Mouse (Mus musculus) hindbrain, embryonic 16.5 days (tissue): Measurements from ENCODE around the gene Tcl1b3. TPM values are rescaled to one million over a fixed set of nuclear protein-coding genes. Genes with fewer than 3 reads are reported as not detected.
"Not testable (repeated sequence)": the region's sequence is repeated elsewhere in the genome, so short reads cannot be mapped to it uniquely, and the experiment has no call there.

Experiments used
- ATAC-seq: fragments of 200-750 bp; cut with Nextera tagmentation; 2 replicates; pipeline ENCODE4 v1.8.0; 2017; ENCODE audit warnings: moderate TSS enrichment, moderate library complexity
- H3K27ac ChIP-seq: fragments of 300-500 bp; sonication (generic); 2 replicates; pipeline ENCODE4 v1.5.1; 2014; ENCODE audit warnings: low read depth, mild to moderate bottlenecking, control low read depth, low read length, moderate library complexity
- H3K27me3 ChIP-seq: fragments of 300-500 bp; sonication (generic); replicated peaks from 2 replicates; pipeline ENCODE4 v1.6.1; 2014; ENCODE audit warnings: low read length; ENCODE audit not compliant: control insufficient read depth, insufficient read depth
- H3K36me3 ChIP-seq: fragments of 300-500 bp; sonication (generic); 2 replicates; pipeline ENCODE4 v1.6.1; 2014; ENCODE audit warnings: mild to moderate bottlenecking, low read length, moderate library complexity, mixed read lengths; ENCODE audit not compliant: control insufficient read depth, insufficient read depth
- H3K4me1 ChIP-seq: fragments of 300-500 bp; sonication (generic); 2 replicates; pipeline ENCODE4 v1.6.1; 2014; ENCODE audit warnings: low read depth, low read length; ENCODE audit not compliant: control insufficient read depth, insufficient read depth
- H3K4me2 ChIP-seq: fragments of 300-500 bp; sonication (generic); 2 replicates; pipeline ENCODE4 v1.6.1; 2014; ENCODE audit warnings: mild to moderate bottlenecking, low read length, control low read depth, moderate library complexity
- H3K4me3 ChIP-seq: fragments of 300-500 bp; sonication (generic); 2 replicates; pipeline ENCODE4 v1.5.1; 2014; ENCODE audit warnings: mild to moderate bottlenecking, low read length, control low read depth, moderate library complexity
- H3K9ac ChIP-seq: fragments of 300-500 bp; sonication (generic); 2 replicates; pipeline ENCODE4 v1.6.1; 2014; ENCODE audit warnings: low read depth, mild to moderate bottlenecking, control low read depth, low read length, moderate library complexity
- H3K9me3 ChIP-seq: fragments of 300-500 bp; sonication (generic); 2 replicates; pipeline ENCODE4 v1.6.1; 2014; ENCODE audit warnings: mild to moderate bottlenecking, low read length, moderate library complexity; ENCODE audit not compliant: control insufficient read depth
- WGBS: fragments of 180-500 bp; shearing (Covaris S2); extraction: QIAGEN DNeasy Blood & Tissue Kit; methylation state at CpG from one replicate; pipeline ENCODE4 v1.1.7; 2014; 5-methylcytosine and 5-hydroxymethylcytosine counted together
- polyA plus RNA-seq: library from polyadenylated mRNA; unstranded; fragments of >200 nt; fragmentation: Nextera tagmentation; extraction: Ambion mirVana; gene quantifications from 2 replicates; pipeline ENCODE4 v1.2.1, GENCODE M21; 2015

The Tcl1b3 gene
- polyA plus RNA-seq, 1 experiment from 2014 or later = not detected

DNA sequence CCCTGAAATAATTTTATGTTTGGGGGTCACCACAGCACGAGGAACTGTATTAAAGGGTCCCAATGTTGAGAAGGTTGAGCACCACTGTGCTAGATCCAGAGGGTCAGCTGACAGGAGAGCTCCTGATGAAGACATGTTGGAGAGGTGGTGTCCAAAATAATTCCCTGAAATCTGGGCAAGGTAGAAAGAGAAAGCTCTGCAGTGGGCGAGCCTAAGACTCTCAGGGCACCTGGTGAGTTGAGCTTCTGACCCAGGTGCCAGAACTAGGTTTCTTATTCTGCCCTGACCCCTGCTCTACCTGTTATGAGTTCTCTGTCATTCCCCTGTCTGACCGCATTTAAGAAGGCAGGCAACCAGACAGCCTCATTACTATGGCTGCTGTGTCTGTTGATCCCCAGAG, 14.8 kb upstream of the Tcl1b3 start, which contains the start of gene Tcl1b5:
Gene Tcl1b5, plus strand, starts transcription at position 301 of the 400 bp plus-strand sequence.
- H3K27ac ChIP-seq, H3K4me3 ChIP-seq, H3K9me3 ChIP-seq, H3K4me1 ChIP-seq, H3K36me3 ChIP-seq, H3K9ac ChIP-seq, H3K27me3 ChIP-seq, H3K4me2 ChIP-seq, ATAC-seq: not testable (repeated sequence)
- WGBS = 79% methylated on average over 3 of the region's 3 CpGs

DNA sequence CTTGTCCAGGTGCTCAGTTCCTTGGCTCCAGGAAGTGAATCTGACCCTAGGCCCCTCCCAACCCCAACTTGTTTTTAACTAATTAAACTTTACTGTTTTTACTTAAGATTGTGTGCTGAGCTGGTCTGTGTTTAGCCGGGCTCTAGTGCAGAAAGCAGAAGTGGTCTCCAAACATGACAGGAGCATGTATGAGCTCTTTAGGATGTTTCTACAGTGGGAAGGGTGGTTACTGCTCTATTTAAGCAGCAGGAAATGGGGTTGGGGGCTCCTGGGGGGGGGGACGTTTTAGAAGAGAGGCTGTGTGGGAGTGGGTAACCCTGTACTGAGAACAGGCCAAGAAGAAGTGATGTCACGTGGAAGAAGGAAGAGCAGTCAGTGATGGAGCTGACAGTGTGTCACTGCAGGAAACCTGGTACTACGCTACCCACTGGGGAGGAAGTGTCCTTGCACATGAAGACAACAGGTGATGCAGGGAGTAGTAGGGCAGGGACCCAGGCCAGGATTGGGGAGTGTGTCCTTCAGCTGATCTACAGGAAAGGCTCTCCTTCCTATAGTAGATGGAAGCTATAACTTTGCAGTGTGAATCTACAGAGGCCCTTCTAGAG, 9.7 kb upstream of the Tcl1b3 start:
- H3K27ac ChIP-seq, H3K4me3 ChIP-seq, H3K36me3 ChIP-seq, H3K9ac ChIP-seq, ATAC-seq, H3K27me3 ChIP-seq, H3K4me1 ChIP-seq, H3K4me2 ChIP-seq, H3K9me3 ChIP-seq: not testable (repeated sequence)
- 78% methylated on average over 4 of the region's 4 CpGs for WGBS

DNA sequence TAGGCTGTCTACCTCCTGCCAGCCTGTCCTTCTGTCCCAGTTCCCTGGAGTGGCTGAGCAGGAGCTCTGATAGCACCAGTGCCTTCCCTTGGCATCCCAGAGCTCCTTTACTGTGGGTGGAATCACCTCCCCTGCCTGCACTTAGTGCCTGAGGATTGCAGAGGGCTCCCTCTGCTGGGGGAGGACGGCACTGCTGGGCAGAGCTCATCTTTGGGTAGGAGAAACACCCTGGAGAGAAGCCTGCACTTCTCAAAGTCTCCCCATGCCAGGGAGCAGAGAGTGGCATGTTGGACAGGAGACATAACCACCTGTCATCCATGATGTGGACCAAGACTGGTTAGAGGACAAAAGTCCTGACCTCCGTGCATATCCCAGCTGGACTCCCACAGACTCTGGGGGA, 1.9 kb upstream of the Tcl1b3 start:
- H3K27me3 ChIP-seq, H3K4me1 ChIP-seq, H3K27ac ChIP-seq, H3K36me3 ChIP-seq, H3K4me2 ChIP-seq, H3K4me3 ChIP-seq, H3K9me3 ChIP-seq, ATAC-seq, H3K9ac ChIP-seq: not testable (repeated sequence)
- 46% methylated on average over 2 of the region's 2 CpGs for WGBS

DNA sequence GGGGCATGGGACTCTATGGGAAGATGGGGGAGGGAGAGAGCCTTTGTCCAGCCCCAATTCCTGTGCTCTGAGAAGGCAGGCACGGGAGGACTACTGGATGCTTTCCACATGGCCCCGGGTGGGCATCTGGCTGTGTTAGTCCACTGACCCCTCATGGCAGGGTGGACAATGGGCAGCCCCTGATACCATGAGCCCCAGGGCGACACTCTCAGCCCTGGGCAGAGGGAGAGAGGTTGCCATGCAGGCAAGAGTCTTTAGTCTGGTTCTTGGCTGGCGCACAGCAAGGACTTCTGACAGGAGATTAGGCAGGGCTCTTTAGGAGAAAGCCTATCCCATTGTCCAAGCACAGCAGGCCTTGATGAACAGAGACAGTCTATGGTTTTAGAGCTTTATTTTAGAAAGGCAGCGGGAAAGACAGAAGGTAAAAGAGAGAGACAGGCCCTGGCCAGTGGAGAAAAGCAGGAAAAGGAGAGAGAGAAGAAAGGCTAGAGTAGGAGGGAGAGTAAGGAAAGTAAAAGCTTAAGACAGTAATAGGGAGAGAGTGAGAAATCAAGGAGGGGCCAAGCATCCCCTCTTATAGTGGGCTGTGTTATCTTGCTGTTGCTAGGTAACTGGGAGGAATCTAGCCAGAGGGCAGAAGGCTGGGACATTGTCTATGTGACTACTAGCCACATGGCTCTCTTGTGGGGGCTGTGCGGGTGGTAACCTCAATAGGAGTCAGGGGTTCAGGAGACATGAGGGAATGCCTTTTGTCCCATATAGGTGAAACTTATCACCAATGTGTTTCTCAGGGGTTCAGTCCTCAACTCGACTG, 9.0 kb downstream of the Tcl1b3 start:
- H3K36me3 ChIP-seq, H3K27ac ChIP-seq, H3K4me3 ChIP-seq, H3K9ac ChIP-seq, H3K4me1 ChIP-seq, ATAC-seq, H3K4me2 ChIP-seq, H3K27me3 ChIP-seq, H3K9me3 ChIP-seq: not testable (repeated sequence)
- 23% methylated on average over 7 of the region's 7 CpGs for WGBS

DNA sequence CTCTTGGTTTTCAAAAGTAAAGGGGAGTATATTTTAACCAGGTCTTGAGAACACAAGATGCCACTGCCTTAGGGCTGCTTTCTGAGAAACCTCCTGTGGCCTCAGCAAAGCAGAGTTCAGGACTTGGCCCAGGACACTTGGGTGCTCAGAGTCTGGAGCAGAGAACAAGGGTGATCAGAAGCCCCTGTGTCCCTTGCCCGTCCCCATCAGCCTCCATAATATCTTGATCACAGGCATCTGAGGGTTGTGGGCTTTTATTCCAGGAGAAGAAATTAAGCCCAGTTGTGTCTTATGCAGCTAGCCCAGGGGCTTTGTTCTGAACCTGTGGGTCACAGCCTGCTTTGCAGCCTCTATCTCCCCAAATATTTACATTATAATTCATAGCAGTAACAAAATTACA, 10.8 kb downstream of the Tcl1b3 start, which contains the start of gene Tcl1b4:
Gene Tcl1b4, plus strand, starts transcription at position 301 of the 400 bp plus-strand sequence.
- not testable (repeated sequence) for H3K9me3 ChIP-seq, H3K27ac ChIP-seq, H3K4me2 ChIP-seq, H3K4me3 ChIP-seq, H3K9ac ChIP-seq, ATAC-seq, H3K27me3 ChIP-seq, H3K4me1 ChIP-seq, H3K36me3 ChIP-seq
- WGBS = 75% methylated on average over 1 of the region's 1 CpGs

DNA sequence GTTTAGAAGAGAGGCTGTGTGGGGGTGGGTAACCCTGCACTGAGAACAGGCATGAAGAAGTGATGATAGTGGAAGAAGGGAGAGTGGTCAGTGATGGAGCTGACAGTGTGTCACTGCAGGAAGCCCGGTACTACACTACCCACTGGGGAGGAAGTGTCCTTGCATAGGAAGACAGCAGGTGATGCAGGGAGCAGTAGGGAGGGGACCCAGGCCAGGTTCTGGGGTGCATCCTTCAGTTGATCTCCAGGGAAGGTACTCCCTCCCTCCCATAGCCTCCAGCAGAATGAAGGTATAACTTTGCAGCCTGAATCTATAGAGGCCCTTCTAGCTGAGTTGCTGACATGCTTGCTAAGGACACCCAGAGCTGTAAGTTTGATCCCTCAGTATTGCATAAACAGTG, 16.2 kb downstream of the Tcl1b3 start:
- H3K27me3 ChIP-seq = no peaks in the 10 kb centered on the region
- 91% methylated on average over 1 of the region's 1 CpGs for WGBS
- no peak overlapping the region for H3K27ac ChIP-seq
- no peaks in the 10 kb centered on the region for H3K36me3 ChIP-seq
- no peaks in the 10 kb centered on the region for H3K9me3 ChIP-seq
- ATAC-seq = no peak
- H3K9ac ChIP-seq = no peak overlapping the region
- H3K4me2 ChIP-seq = no peak overlapping the region
- H3K4me3 ChIP-seq = no peak overlapping the region
- no peaks in the 10 kb centered on the region for H3K4me1 ChIP-seq

DNA sequence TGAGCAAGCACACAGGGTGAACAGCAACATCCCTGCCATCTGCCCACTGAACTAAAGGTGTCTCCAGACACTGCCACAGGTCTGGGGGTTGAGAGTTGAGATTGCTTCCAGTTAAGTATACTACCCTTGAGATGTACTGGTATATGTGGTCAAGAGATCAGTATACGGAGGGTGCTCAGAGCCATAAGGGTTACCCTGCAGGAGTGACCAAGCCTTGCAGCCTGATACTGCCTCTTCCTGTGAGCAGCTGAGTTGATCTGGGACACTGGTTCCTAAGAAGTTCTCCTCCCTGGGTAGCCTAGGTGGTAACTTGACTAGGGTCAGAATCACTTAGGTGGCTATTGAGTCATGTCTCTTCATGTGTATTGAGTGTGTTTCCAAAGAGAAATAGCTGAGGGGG, 17.6 kb downstream of the Tcl1b3 start:
- H3K9ac ChIP-seq = no peak overlapping the region
- no peaks in the 10 kb centered on the region for H3K36me3 ChIP-seq
- no peaks in the 10 kb centered on the region for H3K27me3 ChIP-seq
- 94% methylated on average over 1 of the region's 1 CpGs for WGBS
- no peaks in the 10 kb centered on the region for H3K4me1 ChIP-seq
- H3K4me3 ChIP-seq = no peak overlapping the region
- no peak overlapping the region for H3K27ac ChIP-seq
- H3K4me2 ChIP-seq = no peak overlapping the region
- ATAC-seq = no peak
- H3K9me3 ChIP-seq = no peaks in the 10 kb centered on the region

DNA sequence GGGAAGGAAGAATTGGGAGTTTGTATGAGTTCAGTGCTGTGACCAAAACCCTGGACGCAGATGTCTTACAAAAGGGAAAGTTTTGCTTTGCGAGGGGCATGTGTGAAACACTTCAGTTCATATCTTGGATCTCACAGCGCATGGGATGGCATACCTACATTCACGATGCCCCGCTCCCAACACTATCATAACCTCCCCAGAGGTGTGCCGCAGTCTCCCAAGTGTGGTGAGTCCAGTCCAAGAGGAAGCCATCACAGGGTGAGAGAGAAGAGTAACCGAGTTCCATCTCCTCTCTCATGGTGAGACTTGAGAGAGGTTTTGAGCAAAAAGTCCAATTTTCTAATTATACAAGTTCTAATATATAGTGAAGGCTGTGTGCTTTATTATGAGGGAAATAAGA, 18.4 kb downstream of the Tcl1b3 start:
- Histone ChIP-seq H3K27me3 (no peaks in the 10 kb centered on the region), H3K27ac (no peak overlapping the region), H3K4me3 (no peak overlapping the region), H3K4me2 (no peak overlapping the region), H3K4me1 (no peaks in the 10 kb centered on the region), H3K9me3 (no peaks in the 10 kb centered on the region), H3K9ac (no peak overlapping the region), H3K36me3 (no peaks in the 10 kb centered on the region)
- WGBS = 95% methylated on average over 7 of the region's 7 CpGs
- no peak for ATAC-seq

DNA sequence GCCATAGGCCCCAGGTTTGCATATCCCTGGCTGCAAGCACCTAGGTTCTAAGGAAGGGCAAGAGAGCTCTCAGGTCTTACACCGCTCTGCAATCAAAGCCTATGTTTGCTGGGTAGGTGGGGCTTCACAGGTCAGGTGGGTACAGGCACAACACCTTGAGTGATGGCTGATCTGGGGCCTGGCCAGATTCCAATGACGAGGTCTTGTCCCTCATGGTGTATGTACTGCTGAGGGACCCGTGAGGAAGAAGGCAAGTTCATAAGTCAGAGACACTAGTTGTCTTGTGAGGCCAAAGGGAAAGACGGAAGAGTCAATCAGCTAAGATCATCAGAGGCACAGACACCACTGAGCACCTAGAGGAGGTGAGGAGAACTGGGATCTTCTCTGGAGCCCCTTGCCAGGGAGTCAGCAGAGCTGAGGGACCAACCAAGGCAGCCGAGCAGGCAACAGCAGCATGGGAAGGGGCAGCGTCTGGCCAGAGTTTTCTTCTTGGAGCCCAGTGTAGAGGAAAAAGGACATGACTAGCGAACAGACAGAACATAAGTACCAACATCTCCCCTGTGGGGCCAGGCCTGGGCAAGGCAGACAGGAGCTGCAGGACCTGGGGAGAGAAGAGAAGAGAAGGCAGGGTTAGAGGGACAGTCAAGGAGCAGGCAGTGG, 26.4 kb downstream of the Tcl1b3 start:
- Histone ChIP-seq H3K36me3 (no peaks in the 10 kb centered on the region), H3K4me3 (no peak overlapping the region), H3K27me3 (no peaks in the 10 kb centered on the region), H3K4me1 (no peaks in the 10 kb centered on the region), H3K27ac (no peak overlapping the region), H3K9ac (no peak overlapping the region), H3K9me3 (no peaks in the 10 kb centered on the region), H3K4me2 (no peak overlapping the region)
- WGBS = 91% methylated on average over 7 of the region's 7 CpGs
- ATAC-seq = no peak
